Comparison of ENCODE assay signal across 8 mouse cellular contexts in genomic region chr10:94479646-94480045, GRCm38 (mm10).
DNase-seq lines count a peak whose midpoint lies in the region; ATAC-seq lines count a peak whose summit lies in the region.

No protein-coding gene starts in this region.

- no peak for ATAC-seq in granulocyte monocyte progenitor cell, adult 5-6 weeks (replicated peaks; ENCODE audit: poor library complexity, severe bottlenecking)

- intact Hi-C loops in gastrocnemius, postnatal 36 days (cut with DNase I), result no loop called here

- peak; percentile 27 to 28 for DNase-seq in gastrocnemius, postnatal 36 days
- DNase-seq in gastrocnemius, postnatal 10 days, result no peak
- DNase-seq in adrenal gland, postnatal 36 days, result peak; percentile 21 to 48
- peak; percentile 37 for DNase-seq in kidney, adult 18-20 months
- peak; percentile 50 for DNase-seq in lung, postnatal 14 days
- DNase-seq in embryo, embryonic 10.5 days (ENCODE audit: low spot score), result no peak
- no peak for DNase-seq in layer of hippocampus, adult 18-20 months (ENCODE audit: low spot score in 2 of 2)

Comparison
In these comparisons a context has a peak if more than half of its experiments do, and no peak if none do; other contexts are left out.
1. DNase-seq: peak in gastrocnemius, postnatal 36 days (2 of 2), adrenal gland, postnatal 36 days (2 of 2), kidney, adult 18-20 months (single experiment) and lung, postnatal 14 days (single experiment); none in gastrocnemius, postnatal 10 days (single experiment), embryo, embryonic 10.5 days (single experiment) and layer of hippocampus, adult 18-20 months (0 of 2).